Mouse (Mus musculus) neutrophil, adult 59 days (primary cell): ENCODE data around the gene Cyp4a10. TPM values are rescaled to one million over a fixed set of nuclear protein-coding genes. Genes with fewer than 3 reads are reported as not detected.

Source experiments
- total RNA-seq, 2 experiments: library from RNA; stranded (reverse); gene quantifications; 1 replicate in 1 of 2; 2 replicates in 1 of 2; pipeline ENCODE4 v1.2.4; 2023

Gene Cyp4a10
- total RNA-seq = not detected

DNA sequence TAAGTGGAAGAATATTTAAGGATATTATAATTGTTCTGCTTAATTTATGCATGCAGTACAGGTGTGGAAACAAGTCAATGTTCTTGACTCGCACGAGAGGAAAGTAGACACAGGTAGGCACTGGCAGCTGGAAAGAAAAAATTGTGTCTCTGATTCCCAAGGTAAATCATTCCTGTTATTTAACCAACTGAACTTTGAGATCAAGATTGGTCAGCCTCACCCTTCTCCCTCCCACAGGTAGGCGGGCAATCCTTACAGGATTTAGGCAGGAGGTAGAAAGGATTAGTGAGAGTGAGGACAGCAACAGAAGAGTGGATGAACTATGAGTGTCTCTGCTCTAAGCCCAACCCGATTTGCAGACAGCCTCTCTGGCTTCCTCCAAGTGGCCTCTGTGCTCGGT is at the start of gene Cyp4a10:
Gene Cyp4a10, plus strand, starts transcription at position 265 of the 400 bp plus-strand sequence.

DNA sequence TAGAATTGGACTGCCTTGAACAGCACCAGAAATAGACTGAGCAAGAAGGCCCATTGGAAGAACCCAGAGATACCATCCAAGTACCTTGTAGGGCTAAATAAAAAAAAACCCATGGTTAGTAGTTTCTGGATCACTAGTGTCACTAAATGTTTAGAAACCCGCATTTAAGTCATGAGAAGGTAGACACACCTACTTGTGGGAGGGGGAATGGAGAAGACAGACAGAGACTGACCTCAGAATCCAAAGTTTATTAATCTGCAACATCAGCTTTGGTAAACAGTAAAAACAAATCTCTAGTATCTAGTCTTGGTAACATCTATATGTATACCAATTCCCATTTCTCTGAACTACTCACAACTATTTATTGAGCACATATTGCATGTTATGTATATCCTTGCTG is 22.1 kb upstream of the Cyp4a10 start, which contains the start of gene Cyp4a14:
Gene Cyp4a14, minus strand, starts transcription at position 142 of the 400 bp plus-strand sequence.

DNA sequence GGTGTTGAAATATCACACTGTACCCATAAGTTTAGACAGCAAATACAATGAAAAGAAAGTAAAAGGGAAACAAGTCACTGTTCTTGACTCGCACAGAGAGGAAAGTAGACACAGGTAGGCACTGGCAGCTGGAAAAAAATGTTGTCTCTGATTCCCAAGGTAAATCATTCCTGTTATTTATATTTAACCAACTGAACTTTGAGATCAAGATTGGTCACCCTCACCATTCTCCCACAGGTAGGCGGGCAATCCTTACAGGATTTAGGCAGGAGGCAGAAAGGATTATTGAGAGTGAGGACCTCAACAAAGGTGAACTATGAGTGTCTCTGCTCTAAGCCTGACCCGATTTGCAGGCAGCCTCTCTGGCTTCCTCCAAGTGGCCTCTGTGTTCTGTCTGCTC is 45.3 kb downstream of the Cyp4a10 start, which contains the start of gene Cyp4a31:
Gene Cyp4a31, plus strand, starts transcription at position 249 of the 400 bp plus-strand sequence.

Other genes starting within 250 kb of the Cyp4a10 start
- not detected for gene Cyp4a12a, start 219.2 kb upstream of the Cyp4a10 start, total RNA-seq
- gene Cyp4a12b, start 106.6 kb upstream of the Cyp4a10 start, total RNA-seq = not detected
- not detected for gene Cyp4a30b, start 65.7 kb upstream of the Cyp4a10 start, total RNA-seq
- not detected for gene Cyp4a14, start 22.1 kb upstream of the Cyp4a10 start, total RNA-seq
- not detected for gene Cyp4a31, start 45.4 kb downstream of the Cyp4a10 start, total RNA-seq
- not detected for gene Cyp4a32, start 82.7 kb downstream of the Cyp4a10 start, total RNA-seq
- under 1 TPM in 1 of 2 experiments, not detected in 1; 0.42 TPM for gene Cyp4b1, start 129.5 kb downstream of the Cyp4a10 start, total RNA-seq
- gene Efcab14, start 219.5 kb downstream of the Cyp4a10 start, total RNA-seq = 10 to 100 TPM; 33.6 to 36.6 TPM